Mouse (Mus musculus): ENCODE measurements around the gene Galnt13. TPM values are rescaled to one million over a fixed set of nuclear protein-coding genes. Genes with fewer than 3 reads are reported as not detected.
A peak's percentile ranks its signal among the peaks of the same experiment; 100 is the strongest.
"Not testable (repeated sequence)": the region's sequence is repeated elsewhere in the genome, so short reads cannot be mapped to it uniquely, and the experiment has no call there.

The Galnt13 gene
- total RNA-seq, 1 experiment from 2014 or later, result 0.33 TPM

- DNase-seq, result no peak
Observed at GRCm38 (mm10) chr2:54915088-54915670, 479.1 kb downstream of the Galnt13 start.

DNA sequence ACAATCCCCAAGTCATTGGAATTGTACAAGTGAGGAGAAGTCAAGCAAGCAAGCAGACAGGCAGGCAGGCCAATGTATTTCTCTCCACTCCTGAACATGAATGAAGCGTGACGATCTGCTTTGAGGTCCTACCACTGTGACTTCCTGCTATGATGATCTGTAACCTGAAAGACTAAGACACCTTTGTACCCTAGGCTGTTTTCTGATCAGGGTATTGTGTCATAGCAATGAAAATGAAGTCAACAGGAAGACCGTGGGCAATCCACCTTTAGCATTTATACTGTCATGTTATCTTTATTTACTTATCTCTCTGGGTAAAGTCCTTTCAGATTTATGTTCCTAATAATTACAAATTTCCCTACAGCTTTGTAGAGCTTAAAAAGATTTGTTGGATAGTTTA, 500.3 kb downstream of the Galnt13 start:
- no peak for DNase-seq

DNA sequence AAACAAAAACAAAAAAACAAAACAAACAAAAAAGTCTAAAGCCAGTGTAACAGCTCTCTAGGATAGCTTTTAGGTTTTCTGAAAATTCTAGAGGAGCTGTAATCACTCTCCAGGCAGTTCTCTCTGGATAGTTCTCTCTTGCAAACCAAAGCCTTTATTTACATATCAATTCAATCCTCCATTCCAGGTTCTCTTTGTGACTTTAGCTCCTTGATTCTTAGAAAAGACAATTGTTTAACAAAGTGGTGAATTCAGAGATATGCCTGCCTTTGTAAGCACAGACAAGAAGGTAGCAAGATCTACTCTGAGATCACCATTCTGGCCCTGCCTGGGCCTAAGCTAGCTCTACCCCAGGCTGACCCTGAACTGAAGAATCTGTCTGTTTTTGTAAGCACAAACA, 501.2 kb downstream of the Galnt13 start:
- DNase-seq, result no peak

DNA sequence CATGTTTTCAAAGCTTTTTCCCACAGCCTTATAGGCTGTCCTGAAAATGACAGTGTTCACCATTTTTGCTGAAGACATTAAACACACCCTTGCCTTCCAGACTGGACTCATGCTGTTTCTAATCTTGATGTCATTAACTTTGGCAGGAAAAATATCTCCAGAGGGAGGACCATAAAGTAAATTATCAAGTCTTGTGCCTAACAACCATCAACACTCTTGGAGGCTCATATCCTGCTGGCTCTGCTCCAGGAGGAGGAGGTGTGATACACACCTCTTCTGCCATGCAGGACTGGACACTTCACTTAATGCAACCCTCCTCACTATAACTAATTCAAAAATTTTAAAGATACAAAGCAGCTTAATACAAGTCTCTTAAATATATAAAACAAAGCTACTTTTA, 502.0 kb downstream of the Galnt13 start:
- no peak for DNase-seq

GRCm38 (mm10) chr2:54943386-54943785, 507.3 kb downstream of the Galnt13 start:
- no peak for DNase-seq

DNA sequence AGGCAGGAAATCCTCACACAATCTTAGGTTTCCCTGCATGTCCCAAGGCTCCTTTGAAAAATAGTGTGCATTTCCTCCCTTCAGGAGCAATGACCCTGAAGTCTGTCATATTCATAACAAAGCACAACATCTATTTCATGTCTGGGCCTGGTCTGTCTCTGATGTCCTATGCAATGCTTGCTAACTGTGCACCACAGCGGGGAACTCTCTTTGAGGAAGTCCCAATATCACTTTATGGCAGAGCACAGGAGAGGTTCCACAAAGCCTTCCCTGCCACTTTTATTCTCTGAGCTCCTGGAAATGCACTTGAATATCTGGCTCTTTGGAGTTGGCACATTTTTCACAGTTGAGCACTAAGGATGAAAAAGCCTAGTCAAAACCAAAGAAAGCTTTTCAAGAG, 547.7 kb downstream of the Galnt13 start:
- no peak for DNase-seq

DNA sequence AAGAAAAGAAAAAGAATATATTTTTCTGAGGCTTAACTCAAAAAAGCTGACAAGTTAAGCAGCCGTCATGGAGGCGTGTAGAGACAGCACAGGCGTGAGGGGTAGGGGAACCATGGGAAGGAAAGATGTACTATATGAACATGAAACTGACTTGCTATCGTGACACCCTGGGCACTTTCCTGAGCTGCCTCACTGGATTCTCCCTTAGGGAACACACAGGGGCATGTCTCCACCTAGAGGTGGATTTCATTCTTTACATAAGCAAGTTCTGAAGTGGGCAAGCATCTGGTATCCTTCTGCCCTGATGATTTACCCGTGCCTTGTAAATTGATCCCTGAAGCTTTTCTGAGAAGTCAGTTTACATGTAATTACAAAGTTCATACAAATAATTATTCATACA, 586.4 kb downstream of the Galnt13 start:
- DNase-seq, result not testable (repeated sequence)

- no peak for DNase-seq
Observed at GRCm38 (mm10) chr2:55034610-55035009, 598.5 kb downstream of the Galnt13 start.

- DNase-seq, result no peak
Observed at GRCm38 (mm10) chr2:55065469-55066315, 629.6 kb downstream of the Galnt13 start.

- no peak for DNase-seq
Observed at GRCm38 (mm10) chr2:55085580-55085979, 649.5 kb downstream of the Galnt13 start.

DNA sequence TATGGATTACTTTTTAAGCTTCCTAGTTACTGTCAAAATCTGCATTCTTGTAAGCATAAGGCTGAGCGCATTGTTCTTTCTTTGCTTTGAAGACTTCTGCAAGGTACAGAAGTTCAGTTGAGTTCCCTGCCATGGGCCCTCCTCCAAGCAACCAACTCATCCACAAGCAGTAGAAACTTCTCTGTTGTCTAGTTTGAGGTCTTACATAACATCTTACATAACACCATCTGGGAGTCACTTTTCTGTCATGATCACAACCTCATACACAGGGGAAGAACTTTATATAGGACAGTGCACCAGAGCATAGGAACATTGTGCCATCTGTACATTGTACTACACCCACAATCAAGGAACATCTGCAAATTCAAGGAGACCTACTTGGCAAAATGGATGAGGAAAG, 651.9 kb downstream of the Galnt13 start:
- no peak for DNase-seq

GRCm38 (mm10) chr2:55090332-55090731, 654.2 kb downstream of the Galnt13 start:
- DNase-seq, result peak; percentile 15

DNA sequence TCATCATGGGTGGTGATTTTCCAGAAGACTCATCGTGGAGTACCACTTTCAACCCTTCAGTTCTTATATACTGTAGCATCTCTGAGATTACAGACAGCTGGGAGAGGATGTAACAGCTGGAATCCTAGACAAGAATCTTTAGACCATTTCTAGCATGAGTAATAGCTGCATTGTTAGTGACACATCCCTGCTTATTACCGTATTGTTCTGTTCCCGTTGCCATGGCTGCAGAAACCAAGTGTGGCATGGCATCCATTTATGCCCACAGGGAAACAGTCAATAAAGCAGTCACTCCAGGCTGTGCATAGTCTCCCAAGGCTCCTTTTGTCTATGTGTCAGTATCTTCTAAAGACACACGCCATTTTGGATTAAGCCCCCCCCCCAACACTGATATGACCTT, 655.4 kb downstream of the Galnt13 start:
- DNase-seq, result no peak

DNA sequence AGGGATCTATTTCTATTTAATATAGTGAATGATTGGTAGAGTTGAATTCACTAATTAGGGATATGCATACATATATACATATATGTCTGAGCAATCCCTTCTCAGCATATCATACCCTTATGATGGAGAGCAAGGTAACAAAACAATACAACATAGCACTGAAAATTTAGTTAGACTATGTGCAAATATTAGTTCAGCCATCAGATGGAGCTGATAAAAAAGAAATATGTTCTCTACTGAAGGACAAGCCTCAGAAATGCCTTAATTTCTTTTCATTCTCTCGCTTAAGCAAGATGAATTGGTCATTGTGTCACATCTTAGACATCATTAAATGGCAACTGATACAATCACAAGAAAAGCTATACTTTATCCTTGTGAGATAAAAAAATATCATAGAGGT, 663.0 kb downstream of the Galnt13 start:
- DNase-seq, result no peak

DNA sequence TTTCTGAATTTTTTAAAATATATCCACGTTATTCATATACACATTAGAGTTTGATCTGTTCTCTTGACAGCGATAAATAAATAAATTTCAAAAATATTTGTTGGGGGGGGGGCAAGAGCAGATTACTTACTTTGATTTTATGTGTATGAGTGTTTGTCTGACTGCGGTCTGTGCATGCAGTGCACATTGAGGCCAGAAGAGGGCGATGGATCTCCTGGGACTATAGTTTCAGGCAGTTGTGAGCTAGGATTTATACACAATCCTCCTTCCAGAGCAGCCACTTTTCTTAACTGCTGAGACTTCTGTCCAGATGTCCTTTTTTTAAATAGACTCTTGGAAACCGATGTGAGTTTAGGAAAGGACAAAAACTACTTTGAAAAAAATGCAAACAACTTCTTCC, 665.2 kb downstream of the Galnt13 start:
- no peak for DNase-seq

GRCm38 (mm10) chr2:55103521-55103920, 667.4 kb downstream of the Galnt13 start:
- no peak for DNase-seq

DNA sequence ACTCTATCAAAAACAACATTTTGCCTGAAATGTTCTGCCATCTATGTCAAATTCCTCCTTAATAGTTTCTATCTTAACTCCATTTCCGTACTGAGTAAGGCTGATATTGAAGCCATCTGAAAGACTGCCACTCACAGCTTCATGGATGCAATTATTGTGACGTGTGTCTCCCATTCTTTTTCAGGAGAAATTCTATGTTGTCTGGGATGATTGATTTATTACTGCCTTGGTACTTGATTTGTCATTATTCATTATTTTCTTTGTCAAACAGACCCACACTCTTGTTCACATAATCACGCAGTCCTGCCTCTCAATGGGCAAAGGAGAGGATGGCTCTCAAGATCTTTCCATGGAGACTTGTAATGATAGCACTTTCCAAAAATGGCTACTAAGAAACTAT, 671.7 kb downstream of the Galnt13 start:
- DNase-seq, result no peak

DNA sequence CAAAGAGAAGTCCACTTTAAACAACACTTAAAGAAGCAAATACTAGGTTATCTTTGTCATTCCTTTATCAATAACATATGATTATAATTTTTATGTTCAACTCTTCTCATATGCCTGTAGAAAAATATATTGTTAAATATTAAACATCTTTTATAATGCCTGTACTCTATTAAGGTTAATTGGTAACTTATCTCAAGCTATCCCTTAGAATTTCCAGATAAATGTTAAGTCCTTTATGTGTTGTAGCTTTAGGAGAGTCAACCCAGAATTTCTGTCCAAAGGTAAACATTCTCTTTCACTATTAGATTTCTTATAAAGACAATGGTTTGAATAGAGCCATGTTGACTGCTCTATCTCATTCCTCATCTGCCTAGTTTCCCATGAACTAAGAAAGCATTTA, 717.0 kb downstream of the Galnt13 start:
- DNase-seq, result no peak

DNA sequence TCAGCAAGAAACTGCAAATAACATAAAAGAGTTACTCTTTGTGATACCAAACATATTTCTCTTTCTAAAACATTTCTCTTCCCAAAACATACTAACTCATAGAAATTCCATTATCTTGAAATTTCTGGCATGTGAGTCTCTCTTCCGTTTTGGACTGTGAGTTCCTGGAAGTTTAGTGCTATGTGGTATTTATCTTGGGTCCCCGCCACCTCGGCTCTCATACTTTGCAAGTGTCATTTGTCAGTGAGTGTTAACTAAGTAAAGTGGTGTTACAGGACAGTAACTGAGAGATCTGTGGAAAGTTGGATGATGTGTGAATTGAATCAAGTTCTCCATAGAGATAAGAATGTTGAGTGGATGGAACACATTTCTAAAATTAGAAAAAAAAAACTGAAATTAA, 728.7 kb downstream of the Galnt13 start:
- no peak for DNase-seq

Data from adrenal gland, postnatal 25 days (tissue).